Mouse (Mus musculus) adrenal gland, postnatal 14 days (tissue): ENCODE results near the gene Msl1. TPM values are rescaled to one million over a fixed set of nuclear protein-coding genes. Genes with fewer than 3 reads are reported as not detected.

ENCODE experiments used
- DNase-seq: peaks from one replicate; pipeline ENCODE4 v3.0.0; 2021; ENCODE audit warnings: mixed read lengths
- total RNA-seq: library from RNA; stranded (reverse); gene quantifications from 2 replicates; pipeline ENCODE4 v1.2.3, GENCODE M21; 2021

Gene Msl1
- total RNA-seq, 1 experiment from 2014 or later = 88.5 TPM

DNA sequence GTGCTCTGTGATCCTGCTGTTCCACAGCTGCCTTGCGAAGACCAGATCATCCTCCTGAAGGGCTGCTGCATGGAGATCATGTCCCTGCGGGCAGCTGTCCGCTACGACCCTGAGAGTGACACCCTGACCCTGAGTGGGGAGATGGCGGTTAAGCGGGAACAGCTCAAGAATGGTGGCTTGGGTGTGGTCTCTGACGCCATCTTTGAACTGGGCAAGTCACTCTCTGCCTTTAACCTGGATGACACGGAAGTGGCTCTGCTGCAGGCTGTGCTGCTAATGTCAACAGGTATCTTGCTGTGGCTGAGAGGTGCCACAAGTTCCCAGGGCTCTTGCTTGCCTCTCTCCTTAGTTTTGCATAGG is 31.8 kb upstream of the Msl1 start:
- DNase-seq = no peak

DNA sequence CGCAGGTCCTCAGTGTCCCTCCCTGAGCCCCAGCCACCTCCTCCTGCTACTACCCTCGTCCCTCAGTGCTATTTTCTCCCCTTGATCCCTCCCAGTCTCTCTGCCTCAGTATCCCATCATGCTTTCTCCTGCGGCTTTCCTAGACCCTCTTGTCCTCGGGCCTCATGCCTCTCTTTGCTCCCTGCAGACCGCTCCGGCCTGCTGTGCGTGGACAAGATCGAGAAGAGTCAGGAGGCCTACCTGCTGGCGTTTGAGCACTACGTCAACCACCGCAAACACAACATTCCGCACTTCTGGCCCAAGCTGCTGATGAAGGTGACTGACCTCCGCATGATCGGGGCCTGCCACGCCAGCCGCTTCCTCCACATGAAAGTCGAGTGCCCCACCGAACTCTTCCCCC is 31.2 kb upstream of the Msl1 start:
- DNase-seq = peak; percentile 8

DNA sequence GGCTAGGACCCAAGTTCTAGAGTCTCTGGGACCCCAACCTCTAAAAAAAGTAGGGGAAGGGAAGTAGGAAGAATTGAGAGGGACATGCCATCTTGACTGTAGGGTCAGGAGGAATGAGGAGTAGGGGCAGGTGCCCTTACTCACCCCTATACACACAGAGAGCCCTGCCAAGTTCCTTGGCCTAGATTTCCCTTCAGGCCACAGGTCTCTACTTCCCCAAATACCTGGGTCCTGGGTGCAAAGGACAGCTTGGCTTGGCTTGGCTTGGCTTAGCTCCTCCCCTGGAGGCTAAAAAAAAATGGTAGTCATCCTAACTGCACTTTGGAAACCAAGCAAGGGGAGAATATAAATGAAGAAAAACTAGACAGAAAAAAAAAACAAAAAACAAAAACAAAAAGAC is 30.6 kb upstream of the Msl1 start:
- DNase-seq = peak; percentile 8

DNA sequence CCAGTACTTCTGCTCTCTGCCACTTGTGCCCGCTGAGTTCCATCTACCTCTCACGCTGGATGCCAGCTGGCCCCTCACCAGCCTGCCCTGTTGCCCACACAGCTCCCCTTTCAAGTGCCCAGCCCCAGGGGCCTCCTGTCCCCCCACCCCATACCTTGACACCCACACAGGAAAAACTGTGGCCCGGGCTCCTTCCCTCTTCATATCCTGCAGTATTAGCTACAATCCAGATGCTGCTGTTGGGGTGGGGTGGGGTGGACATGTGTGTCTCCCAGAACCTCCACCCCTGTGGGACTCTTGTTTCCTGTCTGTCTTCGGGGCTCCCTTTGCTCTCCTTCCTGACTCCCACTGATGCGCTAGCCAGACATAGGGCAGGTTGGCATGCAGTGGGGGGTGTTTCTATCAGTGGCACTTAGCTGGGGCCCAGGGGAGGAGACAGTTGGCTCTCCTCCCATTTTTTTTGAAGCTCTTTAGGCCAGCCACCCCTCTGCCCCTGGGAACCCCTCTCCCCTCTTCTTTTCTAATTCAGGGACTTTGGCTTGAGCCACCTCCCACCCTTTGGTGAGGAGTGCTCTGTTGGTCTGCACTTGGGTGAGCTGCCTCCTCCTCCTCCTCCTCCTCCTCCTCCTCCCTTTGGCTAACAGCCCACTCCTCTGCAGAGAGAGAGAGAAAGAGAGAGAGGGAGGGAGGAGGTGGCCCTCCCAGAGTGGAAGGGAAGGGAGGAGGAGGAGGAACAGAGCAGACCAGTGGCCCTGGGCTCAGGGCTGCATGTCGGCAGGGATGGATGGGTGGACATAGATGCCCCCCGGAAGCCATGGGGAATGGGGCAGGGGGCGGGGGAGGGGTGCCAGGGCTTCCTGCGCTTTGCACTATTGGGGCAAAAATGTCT is 29.7 kb upstream of the Msl1 start:
- DNase-seq = peak; percentile 51

DNA sequence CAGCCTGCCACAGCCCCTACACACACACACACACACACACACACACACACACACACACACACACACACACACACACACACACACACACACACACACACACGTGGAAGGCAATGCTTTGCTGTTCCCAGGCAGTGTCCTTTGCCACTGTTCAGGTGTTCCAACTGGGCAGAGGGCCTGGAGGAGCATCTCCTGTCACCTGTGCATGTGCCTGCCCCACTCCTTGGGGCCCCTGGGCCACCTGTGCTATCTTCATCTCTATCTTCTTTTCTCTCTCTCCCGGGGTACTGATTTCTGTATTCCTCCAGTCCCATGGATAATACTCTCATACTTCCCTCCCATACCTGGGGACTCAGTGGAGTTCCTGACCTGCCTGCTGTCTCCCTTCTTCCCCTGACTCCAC is 29.0 kb upstream of the Msl1 start:
- no peak for DNase-seq

DNA sequence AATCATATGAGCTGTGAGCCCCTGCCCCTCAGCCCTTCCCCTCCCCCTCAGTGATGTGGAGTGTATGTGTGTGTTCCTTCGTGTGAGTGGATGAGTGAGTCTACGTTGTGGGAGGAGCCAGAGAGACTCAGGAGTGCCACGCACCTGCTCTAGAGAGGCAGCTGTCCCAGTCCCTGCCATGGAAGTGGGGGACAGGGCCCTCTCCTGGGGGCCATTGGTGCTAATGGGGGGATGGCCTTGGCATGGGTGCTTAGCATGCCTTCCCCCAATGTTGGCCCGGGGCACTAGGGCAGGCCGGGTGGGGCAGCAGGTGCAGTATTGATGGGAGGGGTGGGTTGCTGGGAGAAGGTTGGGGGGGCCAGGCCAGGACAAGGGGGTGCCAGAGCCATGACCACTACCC is 28.5 kb upstream of the Msl1 start:
- DNase-seq = no peak

DNA sequence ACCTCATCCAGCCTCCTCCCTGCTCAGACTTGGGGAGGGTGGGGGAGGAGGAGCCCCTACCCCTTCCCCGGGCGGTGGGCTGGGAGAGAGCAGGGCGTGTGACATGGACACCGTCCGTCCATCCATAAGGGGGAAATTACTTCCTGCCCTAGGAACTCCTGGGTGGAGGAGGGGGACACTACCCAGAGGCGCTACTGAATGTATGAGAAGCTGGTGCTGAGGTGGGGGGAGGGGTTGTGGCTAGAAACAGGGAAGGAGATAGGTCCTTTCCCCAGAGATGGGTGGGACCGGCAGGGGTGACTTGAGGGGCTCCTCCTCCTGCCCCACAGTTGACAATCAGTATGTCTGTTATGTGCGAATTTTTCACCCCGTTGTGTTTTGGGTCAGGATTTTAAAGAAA is 28.0 kb upstream of the Msl1 start:
- DNase-seq = peak; percentile 78

DNA sequence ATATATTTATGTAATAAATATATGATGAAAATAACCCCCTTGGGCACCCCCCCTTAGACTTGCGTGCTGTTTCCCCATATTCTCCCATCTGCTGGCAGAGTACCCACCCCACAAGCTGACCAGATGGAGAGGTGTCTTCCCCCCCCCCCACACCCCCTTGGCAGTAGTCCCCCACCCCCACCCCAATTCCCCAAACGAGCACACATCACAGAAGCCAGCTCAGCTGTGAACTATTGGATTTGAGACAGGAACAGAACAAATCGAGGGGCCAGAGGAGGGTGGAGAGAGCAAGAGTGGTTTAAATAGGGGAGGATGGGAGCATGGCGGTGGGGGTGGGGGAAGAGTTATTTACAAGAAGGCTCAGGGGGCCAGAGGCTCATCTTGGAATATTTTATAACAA is 27.6 kb upstream of the Msl1 start:
- no peak for DNase-seq

DNA sequence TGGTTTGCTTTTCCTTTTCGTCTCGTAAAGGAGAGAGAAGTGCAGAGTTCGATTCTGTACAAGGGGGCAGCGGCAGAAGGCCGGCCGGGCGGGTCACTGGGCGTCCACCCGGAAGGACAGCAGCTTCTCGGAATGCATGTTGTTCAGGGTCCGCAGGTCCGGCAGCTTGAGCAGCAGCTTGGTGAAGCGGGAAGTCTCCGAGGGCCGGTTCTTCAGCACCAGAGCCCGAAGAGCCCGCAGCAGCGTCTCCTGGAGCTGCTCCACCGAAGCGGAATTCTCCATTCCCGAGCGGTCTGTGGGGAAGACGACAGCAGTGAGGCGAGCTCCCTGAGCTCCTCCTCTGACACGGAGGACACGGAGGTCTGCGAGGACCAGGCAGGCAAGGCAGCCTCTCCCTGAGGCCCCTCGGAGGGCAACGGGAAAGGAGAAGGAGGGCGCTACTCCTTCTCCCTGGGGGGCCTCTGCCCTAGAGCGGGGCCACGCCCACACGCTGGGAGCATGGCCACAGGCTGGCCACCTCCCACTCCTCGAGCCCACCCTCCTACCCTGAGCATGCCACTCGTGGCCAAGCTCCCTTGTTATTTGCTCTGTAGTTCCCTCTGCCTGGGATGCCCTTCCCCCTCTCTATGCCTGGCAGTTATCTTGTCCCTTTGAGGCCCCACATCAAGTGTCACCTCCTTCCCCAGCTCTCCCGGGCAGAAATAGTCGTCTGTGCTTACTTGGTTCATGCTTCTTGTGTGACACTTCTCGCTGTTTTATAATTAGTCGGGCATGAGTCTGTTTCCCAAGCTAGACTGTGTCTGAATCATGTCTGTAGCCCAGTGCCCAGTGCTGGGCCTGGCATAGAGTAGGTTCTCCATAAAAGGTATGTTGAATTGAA is 26.9 kb upstream of the Msl1 start:
- DNase-seq = peak; percentile 53

DNA sequence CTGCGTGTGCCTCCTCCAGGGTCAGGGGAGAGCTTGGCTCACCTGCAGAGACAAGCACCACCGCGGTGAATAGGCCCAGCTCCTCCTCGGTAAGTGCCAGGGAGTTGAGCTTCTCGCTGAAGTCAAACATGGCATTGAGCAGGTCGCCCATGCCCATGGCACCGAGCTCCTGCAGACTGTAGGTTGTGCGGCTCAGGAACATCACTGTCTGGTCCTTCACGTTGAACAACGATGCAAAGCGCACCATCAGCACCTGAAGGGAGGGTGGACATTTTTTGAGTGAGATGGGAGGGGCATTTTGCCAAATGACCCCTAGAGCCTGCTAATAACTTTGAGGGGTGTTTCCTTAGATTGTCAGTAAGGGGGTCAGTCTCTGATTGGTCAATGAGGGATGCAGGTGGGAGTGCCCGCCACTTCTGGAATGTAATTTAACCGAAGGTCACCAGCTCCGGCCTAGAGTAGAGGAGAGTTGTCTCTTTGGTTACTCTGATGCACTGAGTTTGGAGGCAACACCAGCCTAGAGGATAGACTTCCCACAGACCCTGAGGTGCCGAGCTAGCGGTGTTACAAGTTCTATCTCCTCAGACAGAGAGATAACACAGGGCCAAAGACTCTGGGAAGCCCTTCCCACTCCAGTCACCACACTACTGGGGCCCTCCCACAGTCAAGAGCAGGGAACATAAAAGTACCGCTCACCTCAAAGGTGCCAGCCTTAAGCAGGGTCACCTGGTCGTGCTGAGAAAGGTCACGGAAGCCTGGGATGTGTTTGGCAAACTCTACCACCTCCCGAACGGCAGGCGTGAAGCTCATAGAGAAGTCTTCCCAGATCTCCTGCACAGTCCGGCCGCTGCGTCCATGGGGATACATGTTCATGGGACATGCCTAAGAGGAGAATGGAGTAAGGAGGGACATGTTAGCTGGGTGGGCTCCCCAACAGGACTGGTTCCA is 26.0 kb upstream of the Msl1 start:
- peak; percentile 14 for DNase-seq

DNA sequence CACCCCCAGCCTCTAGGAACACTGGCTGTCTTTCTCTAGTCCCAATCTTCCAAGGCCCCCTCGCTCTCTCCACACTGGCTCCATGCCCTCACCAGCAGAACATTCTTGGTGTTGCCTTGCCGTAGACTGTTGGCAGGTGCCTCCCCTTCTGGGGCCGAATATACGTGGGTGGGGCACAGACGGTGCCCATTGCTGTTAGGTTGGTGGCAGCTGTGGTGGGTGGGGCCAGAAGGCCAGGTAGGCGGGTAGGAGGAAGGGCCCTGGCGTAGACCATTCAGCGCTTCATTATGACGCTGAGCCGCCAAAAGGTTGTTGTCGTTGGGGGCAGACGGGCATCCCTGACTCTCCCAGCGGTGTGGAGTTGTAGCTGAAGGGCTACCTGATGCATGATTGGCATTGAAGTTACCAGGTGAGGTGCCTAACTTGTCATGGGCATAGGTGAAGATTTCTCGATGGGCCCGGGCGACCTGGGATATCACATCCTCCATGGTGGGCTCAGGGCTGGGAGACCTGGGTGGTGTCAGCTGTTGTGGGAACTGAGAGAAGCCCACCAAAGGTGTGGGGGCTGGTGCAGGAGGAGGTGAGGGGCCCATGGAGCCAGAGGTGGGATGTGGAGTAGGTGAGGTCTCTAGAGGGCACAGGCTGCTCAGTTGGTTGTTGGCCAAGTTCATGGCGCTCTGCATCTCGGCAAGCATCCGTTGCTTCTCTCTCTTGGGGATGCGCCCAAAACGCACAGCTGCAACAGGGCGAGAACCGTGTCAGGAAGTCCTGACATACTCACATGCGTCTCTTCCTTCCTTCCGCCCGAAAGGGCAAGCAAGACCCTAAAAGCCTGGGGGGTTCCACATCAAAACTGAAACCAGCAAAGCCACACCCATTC is 25.0 kb upstream of the Msl1 start:
- DNase-seq = peak; percentile 48

DNA sequence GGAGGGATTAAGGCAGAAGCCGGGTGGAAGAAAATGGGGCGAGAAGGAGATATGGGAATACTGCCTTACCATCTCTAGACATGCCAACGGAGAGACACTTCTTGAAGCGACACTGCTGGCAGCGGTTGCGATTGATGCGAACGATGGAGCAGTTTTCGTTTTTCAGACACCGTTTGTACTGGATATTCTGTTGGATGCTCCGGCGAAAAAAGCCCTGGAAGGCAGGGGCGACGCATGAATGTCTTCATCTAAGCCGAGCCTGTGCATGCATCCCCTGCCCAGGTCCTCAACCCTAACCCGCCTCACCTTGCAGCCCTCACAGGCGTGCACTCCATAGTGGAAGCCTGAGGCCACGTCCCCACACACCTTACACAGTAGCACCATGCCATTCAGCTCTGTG is 24.2 kb upstream of the Msl1 start:
- DNase-seq = peak; percentile 5

DNA sequence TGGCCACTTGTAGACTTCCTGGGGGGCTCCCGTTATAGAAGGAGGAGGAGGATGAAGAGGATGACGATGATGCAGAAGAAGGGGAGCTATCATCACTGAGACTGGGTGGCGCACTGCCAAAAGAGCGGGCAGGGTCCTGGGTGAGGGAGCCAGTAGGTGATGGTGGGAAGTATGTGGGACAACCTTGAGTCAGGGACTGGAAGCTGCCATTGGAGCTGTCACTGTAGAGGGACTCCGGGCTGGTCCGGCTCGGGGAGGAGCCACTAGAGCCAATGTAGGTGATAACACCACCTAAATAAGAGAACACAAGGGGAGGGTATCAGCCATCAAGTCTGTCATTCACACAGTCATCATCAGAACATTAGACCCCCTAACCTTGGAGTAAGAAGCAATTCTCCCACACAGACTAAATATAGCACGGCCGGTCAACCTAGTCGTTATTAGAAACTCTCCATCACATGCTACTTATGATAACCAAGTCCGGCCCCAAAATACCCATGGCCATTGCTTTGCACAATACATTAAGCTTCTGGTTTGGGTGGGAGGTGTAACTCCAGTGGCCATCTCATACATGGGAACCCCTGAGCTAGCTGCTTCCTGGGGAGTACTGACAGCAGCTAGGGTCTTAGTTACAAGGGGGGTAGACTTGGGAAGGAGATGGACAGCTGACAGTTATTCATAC is 23.3 kb upstream of the Msl1 start:
- DNase-seq = peak; percentile 49

DNA sequence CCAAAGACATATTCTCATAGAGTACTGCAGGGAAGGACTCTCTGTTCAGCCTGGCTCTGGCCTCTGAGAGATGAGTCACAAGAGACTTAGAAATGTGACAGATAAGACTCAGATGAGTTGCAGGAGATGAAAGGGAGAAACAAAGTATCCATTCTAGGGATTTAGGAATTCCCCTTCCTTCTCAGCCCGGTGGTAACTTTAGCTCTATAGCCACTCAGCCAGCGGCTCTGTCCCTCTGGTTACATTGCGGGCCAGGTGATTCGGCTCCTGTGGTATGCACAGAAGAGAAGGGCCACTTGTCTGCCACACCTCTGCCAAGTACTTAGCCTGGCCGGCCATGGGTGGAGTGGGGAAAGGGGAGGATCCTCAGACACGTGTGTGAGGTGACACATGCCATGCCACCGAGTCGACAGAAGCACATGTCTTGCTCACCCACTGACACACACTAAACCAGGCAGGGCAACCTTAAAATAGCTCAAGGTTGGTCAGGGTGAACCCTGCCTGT is 22.6 kb upstream of the Msl1 start:
- DNase-seq = peak; percentile 89

DNA sequence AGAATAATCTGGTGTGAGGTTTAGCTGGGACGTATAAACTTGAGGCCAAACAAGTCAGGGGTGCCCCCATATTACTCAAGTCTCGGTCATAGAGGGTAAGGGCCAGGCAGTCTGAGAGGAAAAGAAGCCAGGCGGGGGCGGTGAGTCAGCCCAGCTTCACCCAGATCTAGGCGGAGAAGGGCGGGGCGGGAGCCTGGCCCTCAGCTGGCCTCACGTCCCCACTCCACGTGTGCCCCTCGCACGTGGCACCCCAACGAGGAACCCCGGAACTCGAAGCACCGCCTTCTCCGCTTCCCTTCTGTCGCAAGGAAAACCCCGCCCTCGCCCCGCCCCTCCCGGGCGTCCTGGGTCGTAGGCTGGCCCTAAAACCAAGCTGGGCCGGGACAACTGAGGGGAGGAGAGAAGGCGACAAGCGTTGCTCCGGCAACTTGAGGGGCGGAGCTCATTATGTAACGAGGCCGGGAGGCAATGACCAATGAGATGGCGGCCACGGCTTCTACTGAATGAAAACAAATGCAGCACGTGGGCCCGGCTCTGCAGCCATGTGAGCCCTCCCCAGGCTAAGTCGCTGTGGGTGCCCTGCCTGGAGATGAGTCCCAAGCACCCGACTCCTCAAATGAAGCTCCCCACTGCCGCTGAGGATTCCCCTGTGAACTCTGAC is 21.6 kb upstream of the Msl1 start:
- peak; percentile 100 for DNase-seq

DNA sequence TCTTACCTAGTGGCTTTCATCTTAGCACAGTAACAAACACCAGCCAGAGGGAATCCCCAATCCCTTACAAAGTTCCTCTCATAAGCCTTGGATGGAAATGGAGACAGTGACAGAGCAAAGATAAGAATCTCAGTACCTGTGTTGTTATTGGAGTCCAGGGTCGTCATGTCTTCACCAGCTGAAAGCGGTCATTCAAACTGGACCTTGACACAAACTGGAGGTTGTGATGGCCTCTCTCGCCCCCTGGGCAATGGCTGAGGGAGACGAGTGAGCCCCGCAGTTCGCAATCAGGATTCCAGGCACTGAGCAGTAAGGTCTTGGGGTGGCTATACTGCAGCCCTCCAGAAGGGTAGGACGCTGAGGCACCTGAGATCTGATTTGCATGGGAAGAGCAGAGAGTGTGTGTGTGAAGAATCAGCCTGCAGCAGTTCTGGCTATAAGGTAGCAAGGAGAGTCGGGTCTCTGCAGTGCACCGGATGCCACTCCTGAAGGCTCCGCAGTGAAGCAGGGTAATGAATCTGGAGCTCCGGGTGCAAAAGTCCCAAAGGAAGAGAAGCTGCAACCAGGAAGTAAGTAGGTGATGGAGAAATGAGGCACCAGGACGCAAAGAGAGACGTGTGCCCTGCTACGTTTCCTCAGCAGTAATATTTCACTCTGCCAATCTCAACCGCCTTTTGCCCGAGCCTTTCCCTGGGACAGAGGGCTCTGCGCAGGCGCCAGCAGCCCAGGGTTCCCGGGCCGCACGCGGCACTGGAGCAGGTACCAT is 20.6 kb upstream of the Msl1 start, which contains the start of gene Nr1d1:
Gene Nr1d1, minus strand, starts transcription at position 752 of the 766 bp plus-strand sequence.
- DNase-seq = no peak

DNA sequence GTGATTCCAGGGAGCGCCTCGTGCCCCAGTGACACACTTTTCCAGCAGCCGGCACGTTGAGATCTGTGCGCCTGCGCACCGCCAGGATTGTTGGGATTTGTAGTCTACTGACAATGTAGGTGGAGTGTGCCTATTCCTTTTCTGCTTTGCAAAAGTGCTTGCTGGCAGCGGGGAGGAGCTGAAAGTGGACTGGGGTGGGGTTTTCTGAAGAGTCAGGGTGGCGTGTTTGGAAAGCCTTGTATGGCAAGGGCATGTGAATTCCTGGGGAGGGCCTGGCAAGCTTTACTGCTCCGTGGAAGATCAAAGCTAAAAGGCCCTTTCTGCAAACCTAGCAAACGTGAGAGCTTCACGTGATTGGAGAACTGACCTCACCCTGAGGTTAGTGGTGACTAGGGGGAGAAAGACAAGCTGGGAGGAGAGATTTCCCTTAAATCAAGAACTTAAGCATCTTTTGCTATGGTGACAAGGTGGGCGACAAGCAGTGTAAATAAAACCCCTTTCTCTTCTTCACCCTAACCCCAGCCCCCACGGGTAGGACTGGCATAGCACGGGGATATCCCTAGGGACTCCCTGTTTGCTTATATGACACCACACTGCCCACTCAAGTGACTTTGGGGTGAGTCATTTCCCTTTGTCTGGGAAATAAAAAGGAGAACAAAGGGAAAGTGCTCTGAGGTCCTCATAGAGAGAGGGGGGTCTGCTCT is 19.8 kb upstream of the Msl1 start:
- DNase-seq = peak; percentile 100

DNA sequence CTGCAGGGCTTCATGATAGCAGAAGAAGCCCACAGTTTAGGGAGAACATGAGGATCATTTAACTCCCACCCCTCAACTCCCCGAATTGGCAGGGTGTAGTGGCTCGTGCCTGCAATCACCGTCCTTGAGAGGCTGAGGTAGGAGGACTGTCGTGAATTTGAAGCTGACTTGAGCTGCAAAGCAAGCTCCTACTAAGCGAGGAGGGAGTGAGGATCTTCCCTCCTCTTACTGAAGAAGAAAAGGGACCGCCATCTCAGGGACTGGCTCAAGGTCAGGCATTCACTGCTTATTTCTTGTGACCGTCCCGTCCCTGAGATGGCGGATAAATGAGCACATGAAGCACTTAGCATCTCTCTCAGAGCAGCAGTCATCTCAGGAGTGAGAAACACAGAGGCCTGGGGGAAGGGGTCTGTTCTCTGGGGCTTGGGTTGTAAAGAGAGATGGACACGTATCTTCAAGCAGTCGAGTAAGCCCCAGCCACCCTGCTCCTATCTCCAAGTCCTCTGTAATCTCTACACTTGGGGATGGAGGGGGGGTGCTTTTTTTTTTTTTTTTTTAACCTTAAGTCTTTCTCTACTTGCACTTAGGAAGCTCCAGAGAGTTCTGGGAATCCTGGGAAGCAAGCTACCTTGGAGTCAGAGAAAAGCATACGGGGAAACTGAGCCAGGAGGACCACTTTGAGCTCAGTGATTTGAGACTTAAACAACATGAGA is 19.1 kb upstream of the Msl1 start:
- no peak for DNase-seq
